Mouse (Mus musculus) bone marrow macrophage, adult 2 months (primary cell): Measurements from ENCODE around the gene Fto. TPM values are rescaled to one million over a fixed set of nuclear protein-coding genes. Genes with fewer than 3 reads are reported as not detected.

Experiments
- H3K27ac ChIP-seq: 2 replicates; pipeline ENCODE4 v1.5.1; 2012; ENCODE audit warnings: low read depth, low read length; ENCODE audit not compliant: insufficient read depth
- H3K4me1 ChIP-seq: 2 replicates; pipeline ENCODE4 v1.6.1; 2012; ENCODE audit warnings: low read length; ENCODE audit not compliant: control insufficient read depth, insufficient read depth
- H3K4me3 ChIP-seq: 2 replicates; pipeline ENCODE4 v1.5.1; 2012; ENCODE audit warnings: mild to moderate bottlenecking, low read length, moderate library complexity; ENCODE audit not compliant: insufficient read depth
- CTCF ChIP-seq: IDR thresholded peaks from 2 replicates; pipeline ENCODE4 v1.5.1; 2012; ENCODE audit warnings: low read depth, mild to moderate bottlenecking, low read length, moderate library complexity
- POLR2A ChIP-seq: IDR thresholded peaks from 2 replicates; pipeline ENCODE4 v1.6.1; 2012; ENCODE audit warnings: mild to moderate bottlenecking, low read depth, low read length, borderline replicate concordance
- polyA plus RNA-seq: library from polyadenylated mRNA; stranded (reverse); fragments of >200 nt; gene quantifications from 2 replicates; pipeline ENCODE4 v1.2.4, GENCODE M21; 2012; ENCODE audit not compliant: missing spikeins, insufficient read depth, insufficient read length

Gene Fto
- polyA plus RNA-seq, 1 experiment = 26.4 TPM

DNA sequence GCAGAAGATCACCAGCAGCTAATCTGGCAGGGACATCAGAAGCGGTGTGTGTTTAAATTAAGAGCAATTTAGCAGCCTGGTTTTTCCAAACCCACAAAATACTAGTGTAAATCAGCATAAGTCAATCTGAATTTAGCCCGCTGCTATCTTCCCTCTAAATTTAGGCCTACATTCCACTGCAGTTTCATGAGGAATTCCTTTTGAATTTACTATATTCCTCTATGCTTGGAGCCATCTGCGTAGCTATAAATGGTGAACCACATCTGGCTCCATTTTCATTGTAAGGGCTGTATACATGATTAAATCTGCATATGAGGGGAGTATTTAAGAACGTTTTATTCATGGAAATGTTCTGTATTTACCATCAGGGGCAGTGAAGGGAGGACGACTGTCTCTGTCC, 30.7 kb upstream of the Fto start:
- Histone ChIP-seq H3K27ac (no peak overlapping the region), H3K4me1 (no peaks in the 10 kb centered on the region), H3K4me3 (no peak overlapping the region)
- TF ChIP-seq CTCF = no peak
- no peak for TF ChIP-seq POLR2A

GRCm38 (mm10) chr8:91283815-91284214, 29.5 kb upstream of the Fto start:
- TF ChIP-seq POLR2A (no peak), CTCF (no peak)
- H3K27ac ChIP-seq = no peak overlapping the region
- H3K4me1 ChIP-seq = no peaks in the 10 kb centered on the region
- H3K4me3 ChIP-seq = no peak overlapping the region

DNA sequence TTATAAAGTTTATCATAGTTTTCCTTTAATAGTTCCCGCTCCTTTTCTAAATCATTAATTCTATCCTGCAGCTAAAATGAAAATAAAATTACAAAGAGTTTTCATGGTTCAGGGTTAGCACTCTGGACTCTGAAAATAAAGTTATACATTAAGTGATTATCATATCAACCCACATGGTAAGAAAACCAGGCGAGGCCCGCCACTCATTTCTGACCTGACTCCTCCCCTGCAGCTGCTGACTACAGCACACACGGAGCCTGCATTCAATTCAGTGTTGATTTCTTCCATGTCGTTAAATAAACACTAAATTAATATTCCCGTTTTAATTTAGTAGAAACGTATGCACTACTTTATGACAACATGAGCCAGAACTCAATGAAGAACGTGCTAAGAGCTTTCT, 27.1 kb upstream of the Fto start:
- TF ChIP-seq CTCF (no peak), POLR2A (no peak)
- H3K4me3 ChIP-seq = no peak overlapping the region
- no peaks in the 10 kb centered on the region for H3K4me1 ChIP-seq
- no peak overlapping the region for H3K27ac ChIP-seq

- Histone ChIP-seq H3K27ac (no peak overlapping the region), H3K4me3 (no peak overlapping the region), H3K4me1 (no peaks in the 10 kb centered on the region)
- TF ChIP-seq POLR2A (no peak), CTCF (no peak)
These were observed 22.7 kb upstream of the Fto start for GRCm38 (mm10) chr8:91290576-91290975.

- Histone ChIP-seq H3K4me1 (no peaks in the 10 kb centered on the region), H3K27ac (no peak overlapping the region), H3K4me3 (no peak overlapping the region)
- TF ChIP-seq POLR2A (no peak), CTCF (no peak)
These were observed 17.5 kb upstream of the Fto start for GRCm38 (mm10) chr8:91295786-91296185.

DNA sequence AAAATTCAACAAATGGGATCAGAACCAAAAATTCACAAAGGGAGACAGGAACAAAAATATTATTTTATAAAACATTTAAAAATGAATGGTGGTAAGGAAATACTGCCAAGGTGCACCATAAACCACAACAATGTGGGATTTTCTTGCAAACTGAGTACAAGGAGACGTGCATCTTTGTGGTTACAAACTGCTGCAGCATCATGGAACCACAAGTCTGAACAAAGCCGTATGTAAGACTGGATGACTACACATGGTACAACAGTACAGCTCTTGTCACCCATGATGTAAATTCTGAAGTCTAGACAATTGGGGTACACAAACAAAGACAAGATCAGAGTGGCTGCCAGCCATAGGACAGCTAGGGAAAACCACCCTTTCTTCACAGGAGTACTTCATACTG, 14.7 kb upstream of the Fto start:
- no peak for TF ChIP-seq CTCF
- TF ChIP-seq POLR2A = no peak
- Histone ChIP-seq H3K4me1 (no peaks in the 10 kb centered on the region), H3K27ac (no peak overlapping the region), H3K4me3 (no peak overlapping the region)

- TF ChIP-seq CTCF (no peak), POLR2A (no peak)
- no peak overlapping the region for H3K4me3 ChIP-seq
- no peak overlapping the region for H3K27ac ChIP-seq
- no peaks in the 10 kb centered on the region for H3K4me1 ChIP-seq
These were observed 8.6 kb upstream of the Fto start for GRCm38 (mm10) chr8:91304481-91305386.

DNA sequence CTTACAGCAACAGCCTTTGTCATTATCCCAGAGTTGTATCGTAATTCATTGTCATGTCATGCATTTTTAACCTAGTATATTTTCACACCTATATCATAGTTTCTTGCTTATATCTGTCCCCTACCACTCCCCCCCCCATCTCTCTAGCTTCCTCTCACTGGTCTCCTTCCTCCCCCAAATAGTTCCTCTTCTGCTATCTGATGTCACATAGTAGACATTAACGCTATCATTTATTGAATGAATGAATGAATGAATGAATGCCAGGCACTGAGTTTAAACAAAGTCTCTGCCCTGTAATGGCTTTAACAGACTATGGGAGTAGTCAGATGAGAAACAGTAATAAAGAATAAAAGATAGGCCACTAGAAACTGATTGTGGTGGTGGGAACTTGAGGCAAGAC, 983 bp upstream of the Fto start:
- Histone ChIP-seq H3K27ac (no peak overlapping the region), H3K4me3 (peak overlapping the region; percentile 68), H3K4me1 (peaks cover 10% of the 10 kb centered on the region)
- no peak for TF ChIP-seq CTCF
- no peak for TF ChIP-seq POLR2A

- TF ChIP-seq CTCF = no peak
- no peak for TF ChIP-seq POLR2A
- H3K27ac ChIP-seq = no peak overlapping the region
- H3K4me1 ChIP-seq = peaks cover 12% of the 10 kb centered on the region
- H3K4me3 ChIP-seq = no peak overlapping the region
These were observed 4.4 kb downstream of the Fto start for GRCm38 (mm10) chr8:91317567-91318227.
